Mouse (Mus musculus) 3134 (cell line): ENCODE data around the gene Wdr72.

Source experiments
- DNase-seq: peaks from one replicate; pipeline ENCODE4 v3.0.0-alpha.2; 2011; ENCODE audit warnings: low spot score; ENCODE audit not compliant: insufficient read length; ENCODE audit errors: extremely low read depth

Wdr72 gene

DNA sequence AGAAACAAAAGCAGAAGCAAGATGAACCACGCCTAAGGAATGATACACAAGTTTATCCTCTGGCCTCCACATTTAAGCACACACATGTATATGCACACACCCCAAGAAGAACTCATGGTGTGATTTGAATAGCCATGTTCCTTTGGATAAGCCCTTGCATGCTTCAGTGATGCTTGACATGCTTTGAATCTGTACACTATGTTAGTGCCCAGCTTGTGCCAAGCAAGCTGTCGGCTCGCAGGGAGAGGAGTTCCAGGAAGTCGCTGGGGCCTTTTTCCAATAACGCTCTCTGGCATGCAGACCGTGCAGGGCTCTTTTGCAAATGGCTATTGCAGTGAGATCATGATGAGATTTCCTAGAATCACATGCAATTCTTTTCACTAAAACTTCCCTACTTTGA lies 118.1 kb downstream of the Wdr72 start:
- DNase-seq, result no peak

DNA sequence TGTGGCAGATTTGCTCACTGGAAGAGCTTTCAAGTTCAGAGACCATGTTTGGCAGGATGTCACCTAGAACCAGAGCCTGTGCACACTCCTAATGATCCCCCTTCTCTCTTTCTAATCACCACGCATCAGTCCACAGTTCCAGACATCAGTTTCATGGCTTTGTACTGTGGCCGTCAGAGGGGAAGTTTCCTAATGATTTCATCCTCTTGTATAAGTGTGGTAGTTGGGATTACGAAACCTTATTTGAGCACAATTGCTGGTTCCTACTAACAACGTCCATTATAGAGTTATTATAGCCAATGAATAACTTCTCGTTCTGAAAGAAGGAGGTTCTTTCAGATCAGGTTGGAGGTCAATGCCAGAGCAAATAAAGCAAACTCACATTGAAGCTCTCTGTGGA lies 131.1 kb downstream of the Wdr72 start:
- no peak for DNase-seq

DNA sequence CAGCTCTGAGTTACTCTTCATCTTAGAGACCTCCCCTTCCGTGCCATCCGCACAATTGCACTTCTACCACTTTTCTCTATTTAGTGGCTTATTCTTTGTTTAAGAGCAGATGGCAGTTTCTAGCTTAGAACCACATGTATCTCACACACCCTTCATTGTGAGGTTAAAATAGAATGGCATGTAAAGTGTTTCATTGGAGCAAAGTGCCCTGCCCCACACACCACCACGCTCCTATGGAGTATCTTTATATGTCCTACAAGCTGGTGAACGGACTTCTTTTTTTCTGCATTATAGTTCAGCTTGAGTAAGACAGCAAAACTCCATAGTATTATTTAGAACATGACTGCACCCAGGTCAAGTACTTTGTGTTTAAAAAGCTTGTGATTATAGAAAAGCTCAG lies 137.9 kb downstream of the Wdr72 start:
- no peak for DNase-seq

DNA sequence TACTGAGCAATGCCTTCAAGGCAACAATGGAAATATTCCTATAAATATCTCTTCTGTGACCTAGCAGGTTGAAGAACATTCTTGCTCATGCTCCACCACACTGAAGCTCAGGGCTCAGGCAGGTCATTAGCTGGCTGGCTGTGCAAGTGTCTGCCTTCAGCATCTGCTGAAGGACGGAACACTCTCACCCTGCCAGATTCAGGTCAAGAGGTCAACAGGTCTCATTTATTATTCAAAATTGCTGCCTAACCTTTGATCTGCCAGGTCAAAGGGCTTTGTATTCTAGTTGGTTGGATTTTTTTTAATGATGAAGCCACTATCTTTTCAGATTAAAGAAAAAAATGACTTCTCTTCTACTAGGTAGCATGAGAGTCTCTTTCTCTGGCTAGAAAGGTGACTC lies 139.3 kb downstream of the Wdr72 start:
- DNase-seq, result no peak

DNA sequence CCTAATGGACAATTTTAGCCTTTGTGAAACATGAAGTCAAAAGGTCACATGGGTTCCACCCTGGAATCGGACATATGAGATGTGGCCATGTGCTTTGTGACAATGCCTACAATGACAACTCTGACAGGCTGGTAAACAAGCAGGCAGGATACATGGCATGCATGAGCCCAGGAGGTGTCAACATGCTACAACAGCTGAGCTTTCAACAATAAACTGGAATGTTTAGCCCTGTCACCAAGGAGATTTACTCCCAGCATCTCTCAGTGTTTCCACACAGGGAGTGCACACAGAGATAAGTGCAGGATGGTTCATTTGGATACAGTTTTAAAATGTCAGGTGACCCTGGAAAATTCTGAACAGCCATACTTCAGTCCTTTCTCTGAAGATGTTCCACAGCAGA lies 140.4 kb downstream of the Wdr72 start:
- DNase-seq, result no peak

DNA sequence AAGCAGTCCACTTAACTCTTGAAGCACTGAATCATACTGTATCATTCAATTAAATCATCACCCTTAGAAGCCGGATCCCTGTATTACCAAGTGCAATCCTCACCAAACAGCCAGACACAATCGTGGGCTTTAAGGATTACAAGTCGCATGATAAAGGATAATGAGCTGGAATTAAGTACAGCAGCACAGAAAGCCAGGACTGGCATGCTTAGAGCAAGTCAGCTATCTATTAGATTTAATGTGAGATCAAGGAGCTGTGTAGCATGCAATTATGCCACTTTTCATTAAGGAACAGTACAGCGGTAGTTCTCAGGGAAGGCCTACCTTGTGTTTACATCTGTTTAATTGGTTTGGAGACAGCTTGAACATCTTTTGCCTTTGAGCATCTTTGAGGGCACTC lies 148.2 kb downstream of the Wdr72 start:
- no peak for DNase-seq

DNA sequence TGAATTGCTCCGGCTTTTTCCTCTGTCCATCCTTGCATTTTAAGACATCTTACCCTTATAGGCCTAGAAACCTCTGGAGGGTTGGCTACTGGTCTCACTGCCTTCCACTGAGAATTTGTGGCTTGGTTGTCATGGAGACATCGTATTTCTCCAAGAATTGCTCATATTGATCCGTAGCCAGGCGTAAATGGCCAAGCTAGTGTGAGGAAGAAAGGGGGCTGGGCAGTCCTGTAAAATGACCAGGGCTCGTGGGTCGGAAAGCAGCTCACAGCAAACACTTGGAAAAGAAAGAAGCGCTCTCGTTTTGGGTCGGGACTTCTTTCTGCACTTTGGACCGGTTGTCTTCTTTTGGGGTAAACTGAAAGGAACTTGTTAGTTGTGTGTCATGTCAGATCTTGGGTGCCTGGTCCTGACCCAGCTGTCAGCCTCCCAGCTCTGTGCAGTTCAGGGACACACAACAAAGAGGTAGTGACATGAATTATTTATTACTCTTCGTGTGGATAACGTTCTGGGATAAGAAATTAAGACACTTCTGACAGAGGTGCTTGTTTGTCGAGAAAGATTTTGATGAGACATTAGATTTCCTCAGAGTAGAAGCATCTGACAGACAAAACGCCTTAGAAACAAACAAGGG lies 167.7 kb downstream of the Wdr72 start:
- no peak for DNase-seq

DNA sequence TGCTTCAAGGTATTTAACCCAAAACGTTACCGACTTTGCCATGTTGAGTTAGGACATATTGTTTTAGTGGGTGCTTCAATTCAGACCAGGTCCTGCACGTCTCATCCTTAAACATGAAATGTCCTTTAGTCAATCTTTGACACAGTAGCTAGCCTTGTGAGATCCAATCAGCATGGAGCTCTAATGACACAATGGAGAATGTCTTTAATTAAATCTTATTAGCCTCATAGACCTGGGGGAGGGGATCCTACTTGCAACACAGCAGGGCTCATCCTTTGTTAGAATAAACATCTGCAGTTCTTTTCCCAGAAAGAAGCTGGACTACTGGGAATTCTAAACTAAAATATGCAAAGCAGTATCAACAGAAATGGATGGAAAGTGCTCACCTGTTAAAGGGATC lies 171.9 kb downstream of the Wdr72 start:
- DNase-seq, result no peak

DNA sequence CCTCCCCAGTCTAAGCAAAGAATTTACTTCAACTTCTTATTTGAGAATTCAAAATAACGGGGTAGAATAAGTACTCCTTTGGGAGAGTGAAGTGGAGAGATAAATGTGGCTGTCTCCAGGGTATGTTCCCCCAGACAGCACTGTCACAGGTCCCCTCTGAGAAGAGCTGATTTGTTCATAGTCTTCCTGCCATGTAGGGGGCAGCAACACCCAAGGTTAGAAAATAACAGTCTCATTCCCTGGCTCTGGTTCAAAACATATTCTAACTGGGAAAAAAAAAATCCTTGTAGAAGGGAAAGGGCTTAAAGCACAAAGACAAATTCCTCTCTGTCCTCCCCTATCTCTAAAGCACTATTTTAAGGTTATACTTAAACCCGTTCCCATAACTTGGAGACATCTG lies 176.1 kb downstream of the Wdr72 start:
- DNase-seq, result no peak

DNA sequence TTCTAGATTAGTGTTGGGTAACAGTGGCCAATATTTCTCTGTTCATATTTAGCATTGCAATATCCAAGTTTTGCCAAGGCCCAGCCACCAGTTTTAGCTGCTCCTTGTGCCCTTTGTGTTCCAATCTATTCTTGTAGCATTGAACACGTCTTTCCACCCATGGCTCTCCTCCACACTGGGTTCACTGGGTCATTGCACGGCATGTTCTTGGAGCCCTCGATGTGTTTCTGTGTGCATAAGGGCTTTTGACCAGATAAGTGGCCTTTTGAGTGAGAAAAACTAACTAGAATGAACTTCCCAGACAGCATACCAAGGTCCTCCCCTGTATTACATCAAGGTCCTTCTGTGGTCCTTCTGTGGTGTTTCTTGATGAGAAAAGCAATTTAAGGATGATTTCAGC lies 184.3 kb downstream of the Wdr72 start:
- DNase-seq, result no peak

DNA sequence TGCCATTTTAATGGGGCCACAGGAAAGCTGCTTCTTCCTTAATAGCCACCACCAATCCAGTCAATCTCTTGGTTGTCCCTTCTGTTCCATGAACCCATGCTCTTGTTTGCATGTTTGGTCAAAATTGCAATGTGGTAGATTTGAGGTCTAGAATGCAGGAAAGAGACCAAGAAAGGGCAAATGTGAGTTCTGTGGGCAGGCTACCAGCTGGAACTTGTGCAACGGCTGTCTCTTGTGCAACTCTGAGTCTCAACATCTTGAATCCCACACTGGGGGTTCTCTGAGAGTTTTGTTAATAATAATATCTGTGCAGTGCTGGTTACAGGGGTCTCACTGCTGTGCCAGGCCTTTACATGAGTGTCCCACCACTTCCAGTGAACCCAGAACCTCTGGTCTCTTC lies 208.6 kb downstream of the Wdr72 start:
- no peak for DNase-seq

DNA sequence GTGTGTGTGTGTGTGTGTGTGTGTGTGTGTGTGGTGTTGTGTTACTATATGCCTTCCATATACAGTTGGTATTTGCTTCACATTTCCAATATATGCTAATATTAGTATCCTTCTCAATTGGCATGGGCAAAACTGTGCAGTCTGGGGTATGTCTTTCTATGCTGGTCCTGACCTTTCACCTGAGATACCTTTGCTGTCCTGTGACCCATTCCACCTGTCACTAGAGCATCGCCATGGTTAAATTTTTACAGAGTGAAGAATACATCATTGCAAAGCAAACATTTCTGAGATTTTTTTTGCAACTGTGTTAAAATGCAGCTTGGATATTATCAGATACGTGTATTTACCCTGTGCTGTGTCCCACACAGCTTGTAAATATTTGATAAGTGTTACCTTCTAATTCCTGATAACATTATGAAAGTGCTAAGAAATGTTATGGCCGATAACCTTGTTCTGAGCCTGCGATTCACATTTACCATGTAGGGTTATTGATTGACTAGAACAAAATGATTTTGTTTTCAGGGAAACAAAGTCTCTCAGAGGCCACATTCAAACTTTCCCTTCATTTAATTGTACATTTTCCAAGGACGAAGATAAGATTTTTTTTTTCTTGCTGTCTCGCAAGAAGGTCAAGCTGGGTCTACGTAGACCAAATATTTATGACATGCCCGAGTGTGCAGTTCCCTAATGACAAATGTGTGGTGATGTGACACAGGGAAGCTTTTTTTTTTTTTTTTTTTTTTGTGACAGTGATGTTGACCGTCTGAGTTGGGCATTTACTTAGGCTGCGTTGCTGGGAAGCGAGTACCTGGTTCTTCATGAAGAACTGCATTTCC lies 214.2 kb downstream of the Wdr72 start:
- no peak for DNase-seq

DNA sequence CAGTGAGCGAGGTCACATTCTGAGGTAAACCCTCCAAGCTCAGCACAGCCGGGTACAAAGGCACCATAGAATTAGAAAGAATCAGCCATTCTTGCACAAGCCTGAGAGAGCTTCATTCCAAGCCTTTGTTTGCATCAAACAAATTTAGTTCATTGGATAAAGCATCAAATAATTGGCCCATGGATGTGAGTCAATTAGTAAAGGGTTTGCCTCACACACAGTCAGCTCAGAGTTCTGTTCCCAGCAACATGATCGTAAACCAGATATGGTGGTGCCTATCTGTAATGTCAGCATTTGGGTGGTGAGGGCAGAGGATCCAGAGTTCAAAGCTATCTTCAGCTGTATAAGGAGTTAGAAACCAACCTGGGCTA lies 214.8 kb downstream of the Wdr72 start:
- no peak for DNase-seq

DNA sequence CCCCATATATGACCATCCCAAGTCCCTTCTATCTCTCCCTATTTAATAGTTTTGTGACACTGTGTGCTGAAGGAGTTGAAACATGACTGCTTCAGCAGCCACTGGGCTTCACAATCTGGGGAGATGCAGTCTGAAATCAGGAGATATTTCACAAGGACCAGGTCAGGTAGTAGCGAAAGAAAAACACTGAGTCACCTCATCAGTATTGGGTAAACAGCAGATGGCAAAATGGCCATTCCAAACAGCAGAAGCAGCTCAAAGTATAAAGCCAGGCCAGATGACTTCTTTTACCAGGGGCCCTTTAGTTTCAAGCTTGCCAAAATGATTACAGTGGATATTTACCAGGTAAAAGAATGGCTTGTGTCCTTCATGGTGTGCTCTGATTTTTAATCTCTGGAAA lies 215.8 kb downstream of the Wdr72 start:
- DNase-seq, result no peak

DNA sequence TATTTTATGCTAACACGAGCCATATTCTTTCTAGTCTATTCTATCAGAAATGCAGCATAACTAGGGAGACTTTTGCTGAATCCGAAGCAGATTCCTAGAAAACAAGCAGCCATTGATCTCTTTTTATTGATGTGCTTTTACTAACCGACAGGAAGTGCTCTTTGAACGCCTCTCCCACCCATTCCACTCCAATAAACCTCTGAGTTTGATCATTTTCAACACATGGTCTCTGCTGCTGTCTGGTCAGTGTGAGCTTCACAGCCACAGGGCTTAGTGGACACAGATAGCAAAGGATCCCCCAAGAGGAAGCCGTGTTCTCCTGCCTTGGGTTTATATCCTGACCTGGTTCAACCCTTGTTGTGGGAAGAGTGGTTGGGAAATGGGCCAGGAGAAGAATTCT lies 218.7 kb downstream of the Wdr72 start:
- DNase-seq, result no peak

DNA sequence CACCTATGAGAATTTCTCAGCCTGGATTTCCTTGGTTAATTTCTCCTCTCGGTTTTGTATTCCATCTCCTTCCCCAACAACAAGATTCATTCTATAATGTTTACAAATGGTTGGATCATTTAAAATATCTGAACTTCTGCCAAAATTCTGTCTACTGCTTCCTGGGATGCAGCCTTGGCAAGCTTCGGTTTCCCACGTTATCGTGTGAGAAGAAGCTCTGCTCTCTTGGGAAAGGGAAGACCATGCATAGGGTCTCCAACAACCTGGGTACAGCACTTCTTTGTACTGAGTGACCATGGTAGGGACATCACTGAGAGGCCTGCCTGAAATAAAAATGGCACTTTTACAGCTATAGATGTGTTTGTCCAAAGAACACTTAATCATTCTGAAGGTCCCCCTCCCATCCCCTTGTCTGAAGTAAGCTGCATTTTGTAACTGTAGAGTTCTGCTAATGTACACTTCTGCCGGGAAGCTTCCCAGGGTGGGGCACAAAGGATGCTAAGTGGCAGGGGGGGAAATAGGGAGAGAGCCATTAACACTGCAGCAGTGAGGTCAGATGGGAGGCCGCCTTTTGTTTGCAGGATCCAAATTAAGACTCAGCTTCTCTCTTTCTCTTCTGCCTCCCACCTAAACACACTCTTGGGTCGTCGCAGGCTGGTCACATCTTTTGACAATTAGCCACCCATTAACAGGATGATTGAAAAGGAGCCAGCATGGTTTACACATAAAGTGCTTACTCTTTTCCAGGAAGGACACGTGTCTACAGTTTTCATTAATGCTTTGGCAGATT lies 220.7 kb downstream of the Wdr72 start:
- DNase-seq, result no peak

DNA sequence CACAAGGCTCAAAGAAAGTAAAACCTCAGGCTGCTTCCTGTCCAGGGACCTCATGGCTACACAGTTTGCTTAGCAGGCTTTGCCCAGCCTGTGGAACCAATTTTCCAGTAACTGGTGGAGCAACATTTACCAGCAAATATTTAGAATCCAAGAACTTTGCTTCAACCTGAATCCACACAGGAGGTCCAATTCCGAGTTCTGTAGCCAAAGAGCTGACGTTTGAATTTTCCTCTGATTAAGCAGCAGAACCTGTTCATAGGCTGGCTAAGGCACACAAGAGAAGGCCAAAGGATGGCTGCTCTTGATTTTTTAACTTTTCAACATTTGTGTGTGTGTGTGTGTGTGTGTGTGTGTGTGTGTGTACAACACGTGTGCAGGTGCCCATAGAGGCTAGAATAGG lies 222.2 kb downstream of the Wdr72 start:
- no peak for DNase-seq
